Mouse (Mus musculus) spleen, postnatal 36 days (tissue): ENCODE measurements at regions not wholly inside any gene's neighbourhood (a gene's known extent, or its start where the extent isn't known, plus 50 kb on each side); places are given as distances from the start of the nearest gene placed in this dataset.

ENCODE experiments used
- DNase-seq, 2 experiments: peaks; one replicate each; pipeline ENCODE4 v3.0.0; 2022; ENCODE audit warnings: low spot score in 2 of 2, mixed read lengths in 1 of 2

DNA sequence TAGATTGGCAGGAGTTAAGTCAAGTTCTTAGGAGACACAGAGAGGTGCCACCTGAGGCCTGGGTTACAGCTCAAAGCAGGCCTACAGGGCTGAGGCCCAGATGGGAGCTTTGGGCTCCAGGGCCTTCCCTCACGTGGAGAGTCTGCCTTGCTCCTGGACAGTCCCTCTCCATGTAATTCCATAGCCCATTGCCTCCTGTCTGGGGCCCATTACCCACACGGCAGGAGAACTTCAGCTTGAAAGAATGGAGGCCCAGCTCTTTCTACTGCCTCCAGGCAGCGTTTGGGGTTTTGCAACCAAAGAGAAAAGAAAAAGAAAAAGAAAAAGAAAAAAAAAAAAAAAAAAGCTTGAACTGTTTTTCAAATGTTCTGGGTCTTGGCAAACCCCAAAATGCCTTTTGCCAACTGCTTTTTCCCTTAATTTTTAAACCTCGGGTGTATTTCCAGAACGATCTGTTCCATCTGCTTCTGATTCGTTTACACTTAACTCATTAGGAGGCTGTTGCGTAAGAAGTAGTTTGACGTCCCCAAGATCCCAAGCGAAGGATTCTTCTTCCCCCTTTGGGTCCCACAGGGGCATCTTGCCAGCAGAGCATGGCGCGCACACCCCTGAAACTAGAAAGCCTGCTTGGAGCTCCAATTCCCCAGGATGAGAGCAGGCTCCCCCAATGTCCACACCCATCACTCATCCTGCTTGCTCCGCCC is 165.4 kb upstream of the Zfp703 start:
- no peak for DNase-seq

GRCm38 (mm10) chr8:26813198-26813815 is 163.8 kb upstream of the Zfp703 start:
- no peak for DNase-seq

GRCm38 (mm10) chr8:26815020-26815584 is 162.0 kb upstream of the Zfp703 start:
- no peak for DNase-seq

DNA sequence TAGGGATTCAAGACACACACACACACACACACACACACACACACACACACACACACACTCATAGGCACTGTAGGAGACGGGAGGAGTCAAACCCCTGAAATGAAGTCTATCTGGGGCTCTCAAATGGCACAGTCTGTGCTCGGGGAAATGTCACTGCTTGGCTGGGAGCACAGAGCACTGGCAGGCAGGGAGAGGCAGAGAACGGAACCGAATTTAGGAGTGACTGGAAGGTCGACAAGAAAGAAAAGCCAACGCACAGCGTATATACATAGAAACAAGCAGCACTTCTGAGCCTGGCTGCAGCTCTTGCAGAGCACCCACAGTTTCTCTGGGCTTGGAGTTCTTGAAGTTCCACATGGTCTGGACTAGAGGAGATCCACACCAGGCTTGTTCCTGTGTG is 160.1 kb upstream of the Zfp703 start:
- no peak for DNase-seq

DNA sequence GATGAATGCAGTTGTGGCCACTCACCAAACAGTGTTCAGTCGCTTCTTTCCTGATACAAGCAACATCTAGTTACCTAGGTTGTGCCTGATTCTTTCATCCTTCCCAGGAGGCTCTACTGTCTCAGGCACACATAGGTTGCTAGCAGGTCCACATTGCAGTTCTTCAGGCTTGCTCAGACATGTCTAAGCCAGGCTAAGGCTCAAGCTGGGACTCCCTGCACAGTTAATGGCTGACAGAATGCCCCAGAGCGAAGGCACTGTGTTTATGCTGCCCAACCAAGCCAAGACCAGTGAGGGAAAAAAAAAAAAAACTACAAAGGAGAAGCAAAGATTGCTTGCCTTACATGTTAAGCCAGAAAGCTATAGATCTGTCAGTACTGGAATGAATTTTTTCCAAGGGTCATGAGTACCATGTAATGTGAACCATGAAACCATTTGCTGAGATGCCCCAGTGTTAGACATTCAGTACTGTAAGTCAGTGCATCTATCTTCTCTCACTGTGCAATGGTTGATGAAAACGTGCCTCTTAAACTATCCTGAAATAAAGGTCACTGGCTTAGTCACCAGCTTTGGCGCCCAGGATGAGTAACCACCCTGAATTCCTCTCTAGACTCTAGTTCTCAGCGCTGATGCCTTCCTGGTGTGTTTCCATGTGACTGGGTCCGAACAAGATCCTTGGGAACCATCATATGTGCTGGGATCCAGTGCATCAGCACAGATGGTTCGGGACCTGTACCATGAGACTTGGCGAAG is 152.8 kb upstream of the Zfp703 start:
- DNase-seq, result no peak

DNA sequence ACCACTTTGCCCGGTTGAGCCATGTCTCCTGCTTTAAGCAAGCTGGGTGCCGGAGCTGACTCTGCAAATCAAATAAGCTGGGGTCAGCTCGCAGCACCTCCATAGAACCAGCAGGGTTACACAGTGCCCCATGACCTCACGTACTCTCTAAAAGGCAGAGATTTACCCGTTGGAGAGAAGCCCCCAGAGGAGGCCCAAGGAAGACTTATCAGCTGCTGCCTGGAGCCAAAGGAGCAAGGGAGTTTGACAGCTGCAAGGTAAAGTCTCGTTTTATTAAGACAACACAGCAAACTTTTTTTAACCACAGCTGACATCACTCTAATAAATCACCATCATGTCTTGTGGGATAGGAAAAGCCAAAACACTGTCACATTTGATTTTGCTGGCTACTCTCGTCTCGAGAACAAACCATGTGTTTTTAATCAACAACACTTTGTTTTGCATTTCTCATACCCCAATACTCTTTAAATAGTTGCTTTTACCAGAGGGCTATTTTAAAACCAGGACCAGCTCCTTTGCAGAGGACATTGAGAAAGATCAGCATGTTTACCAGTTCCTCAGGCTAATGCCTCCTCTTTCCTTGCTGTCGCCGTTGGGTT is 148.7 kb upstream of the Zfp703 start:
- DNase-seq, result no peak

GRCm38 (mm10) chr8:26829313-26829712 is 147.8 kb upstream of the Zfp703 start:
- no peak for DNase-seq

DNA sequence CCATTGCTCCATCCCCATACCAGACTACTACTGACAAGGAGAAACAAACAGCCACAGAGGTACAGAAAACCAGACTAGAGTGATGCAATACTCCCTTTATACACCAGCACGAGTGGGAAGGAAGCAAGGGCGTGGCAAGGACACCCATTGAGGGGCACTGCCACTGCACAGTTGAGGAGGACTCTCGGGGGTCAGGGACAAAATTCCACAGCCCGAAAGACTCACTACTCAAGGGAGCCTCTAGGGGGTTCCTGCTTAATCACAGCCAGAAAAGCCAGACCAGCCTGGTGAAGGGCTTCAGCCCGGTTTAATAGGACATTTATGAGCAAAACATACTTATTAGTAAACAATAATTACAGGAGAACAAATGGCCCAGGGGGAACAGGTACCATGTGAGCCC is 146.0 kb upstream of the Zfp703 start:
- DNase-seq, result no peak

GRCm38 (mm10) chr8:26831790-26832189 is 145.3 kb upstream of the Zfp703 start:
- no peak for DNase-seq

GRCm38 (mm10) chr8:26832546-26832945 is 144.6 kb upstream of the Zfp703 start:
- no peak for DNase-seq

- DNase-seq, result no peak
Observed at GRCm38 (mm10) chr8:26833297-26833696, 143.8 kb upstream of the Zfp703 start.

DNA sequence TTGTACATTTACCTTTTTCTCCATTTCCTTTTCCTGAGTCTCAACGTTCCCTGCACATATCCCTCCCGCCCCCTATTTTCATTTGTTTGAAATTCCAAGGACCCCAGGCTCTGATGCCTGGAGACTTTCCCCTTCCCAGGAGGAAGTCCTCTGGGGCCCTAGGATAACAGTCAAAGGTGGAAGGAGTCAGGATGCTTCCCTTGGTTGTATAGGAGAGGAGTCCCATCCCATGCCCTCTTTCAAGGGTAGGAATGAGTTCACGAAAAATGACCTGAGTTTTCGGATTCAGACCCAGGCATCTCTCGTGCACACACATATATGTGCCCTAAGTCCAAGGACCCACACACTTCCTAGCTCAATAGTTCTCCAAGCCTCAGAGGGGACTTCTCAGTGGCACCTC is 143.3 kb upstream of the Zfp703 start:
- DNase-seq, result no peak

GRCm38 (mm10) chr8:26834604-26835003 is 142.5 kb upstream of the Zfp703 start:
- no peak for DNase-seq

DNA sequence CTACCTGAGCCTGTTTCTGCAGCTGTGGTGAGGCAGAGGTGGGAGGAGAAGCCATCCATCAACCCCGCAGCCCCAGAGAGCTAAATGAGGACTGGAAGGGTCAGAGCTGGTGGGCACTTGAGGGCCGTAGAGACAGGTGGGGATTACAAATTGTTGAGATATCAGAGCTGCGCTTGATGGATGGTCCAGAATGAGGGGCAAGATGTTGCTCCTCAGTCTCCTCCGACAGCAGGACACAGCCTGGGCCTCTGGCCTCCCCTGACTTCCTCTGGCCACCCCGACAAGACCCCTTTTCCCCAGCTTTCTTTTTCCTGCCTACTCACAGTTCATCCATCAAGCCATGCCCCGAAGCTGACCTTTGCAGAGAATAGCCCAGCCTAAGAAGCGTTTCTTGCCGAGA is 142.0 kb upstream of the Zfp703 start:
- no peak for DNase-seq

GRCm38 (mm10) chr8:26835616-26836015 is 141.5 kb upstream of the Zfp703 start:
- peak; percentile 23 to 27 for DNase-seq

GRCm38 (mm10) chr8:26836552-26836951 is 140.6 kb upstream of the Zfp703 start:
- no peak for DNase-seq

DNA sequence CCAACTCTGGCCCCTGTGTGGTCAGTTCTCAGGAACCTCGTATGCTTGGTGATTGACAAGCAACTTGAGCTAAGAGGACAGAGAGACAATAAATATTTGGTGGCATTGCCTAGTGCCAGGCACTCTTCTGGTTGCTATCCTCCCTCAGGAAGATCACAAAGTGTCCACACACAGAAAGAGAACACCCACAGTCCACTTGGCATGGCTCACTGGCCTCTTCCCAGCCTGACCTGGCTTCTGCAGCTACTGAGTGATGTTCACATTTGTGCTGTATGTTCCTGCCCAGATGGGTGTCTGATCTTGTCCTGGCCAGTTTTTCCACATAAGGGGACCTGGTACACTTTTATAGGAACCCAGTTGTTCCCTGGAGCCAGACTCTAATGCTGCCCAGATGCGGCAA is 136.8 kb upstream of the Zfp703 start:
- no peak for DNase-seq

- DNase-seq, result no peak
Observed at GRCm38 (mm10) chr8:26840745-26841680, 136.1 kb upstream of the Zfp703 start.

DNA sequence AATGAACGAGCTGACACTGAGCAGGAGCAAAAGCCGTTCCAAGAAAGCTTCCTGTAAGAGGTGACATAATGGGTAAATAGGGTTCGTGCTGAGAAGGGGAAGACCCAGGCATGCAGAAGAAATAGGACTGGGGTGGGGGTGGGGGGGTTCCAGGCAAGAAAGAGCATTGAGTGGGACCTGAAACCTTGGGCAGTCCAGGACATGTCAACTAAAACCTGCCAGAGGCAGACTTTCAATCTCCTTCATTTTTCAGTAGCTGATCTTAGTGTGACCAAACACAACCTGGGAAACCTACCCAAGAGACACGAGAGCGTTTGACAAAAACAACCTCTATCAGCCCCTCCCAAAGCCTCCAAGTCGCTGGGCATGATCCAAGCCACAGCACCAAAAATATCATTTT is 133.4 kb upstream of the Zfp703 start:
- no peak for DNase-seq

GRCm38 (mm10) chr8:26844132-26844808 is 132.9 kb upstream of the Zfp703 start:
- no peak for DNase-seq

GRCm38 (mm10) chr8:26844809-26845143 is 132.3 kb upstream of the Zfp703 start:
- DNase-seq, result no peak
